Mouse (Mus musculus): ENCODE data around the gene Acin1.

Acin1 gene

GRCm38 (mm10) chr14:54603686-54604085 lies 83.0 kb downstream of the Acin1 start:
- DNase-seq: no peak

- DNase-seq: peak; percentile 98
Observed at GRCm38 (mm10) chr14:54603038-54603654, 83.6 kb downstream of the Acin1 start.

- no peak for DNase-seq
Observed at GRCm38 (mm10) chr14:54602613-54603012, 84.1 kb downstream of the Acin1 start.

GRCm38 (mm10) chr14:54601601-54602000 lies 85.1 kb downstream of the Acin1 start:
- DNase-seq: no peak

GRCm38 (mm10) chr14:54597084-54597483 lies 89.6 kb downstream of the Acin1 start:
- no peak for DNase-seq

- no peak for DNase-seq
Observed at GRCm38 (mm10) chr14:54594631-54595414, 91.9 kb downstream of the Acin1 start.

GRCm38 (mm10) chr14:54594055-54594454 lies 92.7 kb downstream of the Acin1 start:
- DNase-seq: no peak

GRCm38 (mm10) chr14:54592319-54592934 lies 94.3 kb downstream of the Acin1 start:
- DNase-seq: no peak
